Mouse (Mus musculus): ENCODE results near the gene Naxd. TPM values are rescaled to one million over a fixed set of nuclear protein-coding genes. Genes with fewer than 3 reads are reported as not detected.
"Not testable (repeated sequence)": the region's sequence is repeated elsewhere in the genome, so short reads cannot be mapped to it uniquely, and the experiment has no call there.

The Naxd gene
- total RNA-seq, 2 experiments from 2014 or later, result 25.4 to 26.0 TPM

DNA sequence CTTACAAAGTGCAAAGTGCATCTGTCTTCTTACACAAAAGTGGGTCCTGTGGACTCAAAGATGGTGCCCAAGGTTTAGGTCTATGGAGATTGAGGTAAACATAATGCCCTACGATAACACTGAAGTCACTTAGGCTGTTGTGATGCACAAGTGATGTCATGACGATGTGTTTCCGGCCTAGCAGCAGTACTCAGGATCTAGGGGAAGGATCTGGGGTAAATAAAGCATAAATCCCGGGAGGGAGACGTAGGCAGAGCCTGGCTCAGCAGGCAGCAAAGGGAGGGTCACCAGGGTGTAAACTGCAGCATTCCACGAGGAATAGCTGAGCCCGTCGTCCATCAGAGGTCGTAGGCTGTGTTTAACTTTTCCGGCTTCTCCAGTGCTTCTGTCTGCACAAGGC, 11.6 kb downstream of the Naxd start:
- no peak for DNase-seq (ENCODE audit: low spot score)

DNA sequence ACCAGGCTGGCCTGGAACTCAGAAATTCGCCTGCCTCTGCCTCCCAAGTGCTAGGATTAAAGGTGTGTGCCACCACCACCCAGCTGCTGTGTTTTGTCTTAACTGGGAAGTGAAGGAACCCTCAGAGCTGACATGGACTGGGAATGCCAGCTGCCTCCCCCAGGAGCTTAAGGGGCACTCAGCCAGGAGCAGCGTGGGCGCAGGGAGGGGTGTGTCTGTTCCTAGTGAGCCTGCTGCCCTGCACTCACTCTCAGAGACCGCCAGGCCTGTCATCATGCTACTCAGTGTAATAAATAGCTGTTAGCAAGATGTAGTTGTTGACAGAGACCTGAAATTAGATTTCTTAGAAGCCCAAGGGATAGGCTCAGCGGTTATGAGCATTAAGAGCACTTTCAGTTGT, 13.7 kb downstream of the Naxd start:
- no peak for DNase-seq (ENCODE audit: low spot score)

DNA sequence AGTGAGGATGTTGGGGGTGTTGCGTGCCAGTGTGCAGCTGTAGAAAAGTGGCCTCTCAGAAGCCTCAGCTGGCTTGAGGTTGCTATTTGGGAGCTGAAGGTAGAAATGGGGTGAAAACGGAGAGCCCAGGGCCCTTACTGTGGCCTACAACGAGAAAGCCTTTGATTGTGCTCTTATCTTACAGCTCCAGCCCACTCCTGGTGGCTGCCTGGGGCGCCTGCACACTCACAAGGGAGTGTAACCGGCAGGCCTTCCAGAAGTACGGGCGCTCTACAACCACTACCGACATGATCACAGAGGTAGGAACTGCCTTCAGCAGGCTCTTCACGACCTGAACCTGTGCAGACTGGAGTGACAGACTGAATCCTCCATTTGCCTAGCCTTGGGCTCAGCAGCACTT, 15.4 kb downstream of the Naxd start:
- no peak for DNase-seq (ENCODE audit: low spot score)

DNA sequence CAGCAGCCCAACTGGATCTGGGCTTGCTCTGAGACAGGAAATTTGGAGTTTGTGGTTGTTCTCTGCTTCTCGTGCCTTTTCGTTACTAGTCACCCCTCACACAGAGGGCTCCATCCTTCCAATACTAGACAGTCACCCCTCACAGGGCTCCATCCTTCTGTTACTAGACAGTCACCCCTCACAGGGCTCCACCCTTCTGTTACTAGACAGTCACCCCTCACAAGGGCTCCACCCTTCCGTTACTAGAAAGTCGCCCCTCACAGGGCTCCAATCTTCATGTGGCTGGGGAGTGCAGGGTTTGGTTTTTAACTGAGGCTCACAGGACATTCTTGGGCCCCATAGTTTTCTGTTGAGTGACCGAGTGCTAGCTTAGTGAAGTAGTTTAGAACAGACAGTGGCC, 15.9 kb downstream of the Naxd start:
- no peak for DNase-seq (ENCODE audit: low spot score)

DNA sequence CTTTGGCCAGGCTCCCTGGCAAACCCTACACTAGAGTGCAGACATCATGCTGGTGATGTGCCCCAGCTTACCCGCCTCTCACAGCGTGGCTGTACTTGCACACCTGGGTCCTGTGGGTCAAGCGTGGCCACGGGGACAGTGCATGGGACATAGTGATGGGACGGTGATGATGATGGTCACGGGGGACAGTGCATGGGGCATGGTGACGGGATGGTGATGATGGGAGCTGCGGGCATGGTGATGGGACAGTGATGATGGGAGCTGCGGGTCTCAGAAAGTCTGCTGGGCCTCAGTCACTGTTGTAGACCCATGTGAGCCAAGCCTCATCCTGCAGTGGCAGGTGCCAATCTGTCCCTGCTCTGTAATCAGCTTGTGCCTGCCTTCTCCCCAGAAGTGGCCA, 19.0 kb downstream of the Naxd start:
- DNase-seq (ENCODE audit: low spot score), result no peak

DNA sequence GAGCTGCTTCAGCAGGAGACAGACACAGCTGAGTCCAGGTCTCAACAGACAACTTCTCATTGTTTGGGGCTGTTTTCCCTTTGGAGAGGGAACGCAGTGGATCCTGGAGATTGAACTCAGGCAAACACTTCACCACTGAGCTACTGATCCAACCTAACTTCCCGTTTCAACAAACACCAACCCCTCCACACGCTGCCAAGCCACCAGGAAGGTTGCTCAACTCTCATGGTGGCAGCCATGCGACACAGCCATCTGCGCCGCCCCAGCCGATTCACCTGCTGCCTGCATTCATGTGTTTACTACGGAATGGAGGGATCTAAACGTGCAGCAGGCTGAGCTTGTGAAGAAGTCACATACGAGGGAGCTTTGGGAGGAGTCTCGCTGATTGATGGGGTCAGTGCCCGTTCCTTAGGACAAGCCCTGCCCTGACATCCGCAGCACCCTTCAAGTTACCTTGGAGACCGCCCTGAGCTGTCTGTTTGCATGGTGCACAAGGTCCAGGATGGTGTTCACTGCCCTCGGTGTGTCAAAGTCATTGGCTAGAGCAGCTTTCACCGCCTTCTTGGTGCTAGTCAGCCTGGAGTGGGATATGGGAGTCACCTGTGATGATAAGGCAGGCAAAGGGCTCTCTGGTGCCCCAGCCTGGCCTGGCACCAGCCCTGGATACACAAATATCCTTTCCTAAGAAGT, 20.2 kb downstream of the Naxd start:
- DNase-seq (ENCODE audit: low spot score), result no peak

DNA sequence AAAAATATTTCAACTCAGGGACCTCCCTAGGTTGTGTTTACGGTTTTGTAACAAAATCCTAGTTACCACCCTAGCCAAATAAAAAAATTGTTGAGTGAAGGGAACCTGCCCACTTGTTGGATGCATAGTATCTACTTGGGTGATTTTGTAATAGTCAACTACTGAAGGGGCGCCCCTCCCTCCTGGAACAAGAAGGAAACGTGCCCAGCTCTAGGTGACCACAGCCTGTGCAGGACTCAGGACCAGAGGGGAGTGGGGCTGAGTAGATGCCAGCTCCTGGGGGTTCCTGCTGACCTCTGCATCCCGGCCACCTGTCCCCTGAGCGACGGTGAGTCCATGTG, 20.7 kb downstream of the Naxd start:
- DNase-seq (ENCODE audit: low spot score), result no peak

DNA sequence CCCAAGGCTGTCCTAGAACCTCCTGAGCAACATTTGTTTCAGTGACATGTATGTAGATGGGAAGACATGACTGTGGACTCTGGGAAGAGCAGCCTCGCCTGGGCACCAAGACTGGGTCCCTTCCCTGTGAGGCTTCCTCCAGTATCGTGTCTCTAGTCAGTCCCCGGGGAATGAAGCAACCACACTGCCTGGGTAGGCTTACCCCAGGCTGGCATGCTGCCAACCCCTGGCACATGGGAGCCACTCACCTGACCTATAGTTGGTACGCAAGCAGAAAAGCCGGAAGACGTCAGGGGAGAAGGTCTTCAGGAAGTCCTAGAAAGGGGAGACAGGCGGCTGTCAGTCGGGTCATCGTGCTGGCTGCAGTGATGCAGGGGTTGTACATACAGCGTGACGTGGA, 21.4 kb downstream of the Naxd start:
- no peak for DNase-seq (ENCODE audit: low spot score)

DNA sequence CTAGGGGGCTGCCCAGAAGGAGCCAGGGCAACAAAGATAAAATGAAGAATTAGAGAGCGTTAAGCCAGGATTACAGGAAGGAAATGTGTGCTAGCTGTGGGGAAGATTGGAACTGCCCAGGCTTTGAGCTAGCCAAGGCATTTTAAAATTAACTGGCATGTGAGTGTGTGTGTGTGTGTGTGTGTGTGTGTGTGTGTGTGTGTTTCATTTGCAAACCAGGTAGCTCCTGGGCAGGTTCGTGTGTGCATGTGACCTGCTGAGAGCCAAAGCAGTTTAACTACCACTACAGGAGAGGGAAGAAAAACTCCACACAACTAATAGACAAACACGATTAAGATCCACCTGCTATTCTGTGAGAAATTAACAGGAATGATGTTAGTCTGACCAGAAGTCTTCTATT, 26.0 kb downstream of the Naxd start:
- DNase-seq (ENCODE audit: low spot score), result no peak

DNA sequence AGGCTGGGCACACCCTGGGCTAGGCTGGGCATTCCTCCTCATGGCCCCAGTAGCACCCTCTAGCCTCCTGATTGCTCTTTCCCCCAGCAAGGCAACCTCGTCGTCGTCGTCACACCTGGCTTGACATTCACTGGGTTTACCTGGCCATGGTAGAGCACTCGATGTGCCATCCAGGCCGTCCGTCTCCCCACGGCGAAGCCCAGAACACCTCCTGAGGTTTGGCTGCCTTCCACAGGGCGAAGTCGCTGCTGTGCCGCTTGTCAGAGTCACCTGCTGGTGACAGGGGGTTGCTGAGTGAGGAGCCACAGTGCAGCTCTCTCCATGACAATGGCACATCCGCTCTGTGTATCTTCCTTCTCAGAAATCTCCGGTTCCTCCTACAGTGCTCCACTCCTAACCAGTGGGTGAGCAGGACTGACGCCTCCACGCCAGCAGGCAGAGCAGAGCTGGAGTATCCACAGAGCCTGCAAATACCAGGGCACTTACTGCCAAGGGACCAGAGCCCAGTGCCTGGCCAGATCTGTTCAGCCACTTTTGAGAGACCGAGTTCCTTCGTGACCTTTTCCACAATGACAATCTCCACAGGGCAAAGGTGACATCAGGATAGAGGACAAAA, 33.0 kb downstream of the Naxd start:
- no peak for DNase-seq (ENCODE audit: low spot score)

DNA sequence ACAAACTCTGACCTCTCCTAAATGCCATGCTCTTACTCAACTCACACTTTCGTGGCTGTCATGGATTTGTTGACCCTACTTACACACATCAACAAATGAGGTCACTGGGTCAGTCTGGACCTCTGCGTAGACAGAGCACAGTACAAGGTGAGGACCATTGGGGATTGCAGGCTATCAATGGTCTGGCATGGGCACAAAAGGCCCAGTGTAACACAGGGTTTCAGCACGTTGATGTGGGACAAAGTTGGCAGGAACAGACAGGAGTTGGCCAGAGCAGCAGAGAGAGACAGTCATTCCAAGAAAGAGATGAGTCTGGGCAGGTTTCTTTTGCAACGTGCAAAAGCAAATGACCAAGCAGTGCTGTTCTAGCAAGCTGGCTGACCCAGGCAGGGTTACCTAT, 33.5 kb downstream of the Naxd start:
- no peak for DNase-seq (ENCODE audit: low spot score)

DNA sequence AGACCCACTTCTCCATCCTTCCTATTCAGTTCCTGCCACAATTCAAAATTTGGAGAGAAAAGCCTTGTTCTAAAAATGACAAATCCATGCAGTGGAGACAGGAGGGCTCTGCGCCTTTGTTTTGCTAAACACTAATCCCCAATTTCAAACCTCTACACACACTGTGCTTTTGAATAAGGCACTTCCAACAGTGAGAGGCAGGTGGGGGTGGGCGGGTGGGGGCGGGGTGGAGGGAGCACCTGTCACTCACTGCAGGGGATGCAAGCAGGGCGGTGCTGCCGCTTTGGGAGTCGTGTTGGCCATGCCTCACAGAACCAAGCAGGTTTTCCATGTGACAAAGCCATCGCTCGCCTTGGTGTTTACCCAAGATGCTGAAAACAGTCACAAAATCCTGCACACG, 37.2 kb downstream of the Naxd start:
- DNase-seq (ENCODE audit: low spot score), result no peak

DNA sequence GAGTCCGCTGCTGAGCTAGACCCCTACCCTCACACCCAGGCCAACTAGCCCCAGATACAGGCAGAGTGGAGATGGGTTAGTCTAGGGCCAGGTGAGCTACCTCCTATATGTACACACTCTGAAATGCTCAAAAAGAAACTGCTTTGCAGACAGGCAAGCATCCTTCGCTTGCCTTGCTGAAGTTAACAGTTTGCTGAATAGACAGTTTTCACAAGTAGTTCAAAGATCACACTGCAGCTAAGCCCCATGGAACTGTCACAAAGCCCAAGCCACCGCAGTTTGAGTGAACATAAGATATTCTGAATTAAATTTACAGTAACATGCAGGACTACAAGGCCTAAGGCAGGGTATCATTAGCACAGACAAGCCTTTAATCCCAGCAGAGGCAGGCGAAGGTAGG, 41.7 kb downstream of the Naxd start:
- DNase-seq (ENCODE audit: low spot score), result no peak

DNA sequence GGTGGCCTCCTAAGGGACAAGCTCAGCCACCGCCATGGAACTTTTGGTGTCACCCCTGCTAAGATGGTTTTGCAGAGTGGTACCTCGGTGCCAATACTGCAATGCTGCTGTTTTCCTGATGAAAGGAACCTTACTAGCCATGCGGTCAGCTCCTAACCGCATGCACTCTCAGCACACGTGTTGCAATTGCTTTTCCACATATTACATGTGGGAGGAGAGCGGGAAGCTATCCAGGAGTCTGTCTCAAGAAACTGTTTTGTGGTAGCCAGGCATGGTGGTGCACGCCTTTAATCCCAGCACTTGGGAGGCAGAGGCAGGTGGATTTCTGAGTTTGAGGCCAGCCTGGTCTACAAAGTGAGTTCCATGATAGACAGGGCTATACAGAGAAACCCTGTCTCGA, 42.9 kb downstream of the Naxd start:
- no peak for DNase-seq (ENCODE audit: low spot score)

DNA sequence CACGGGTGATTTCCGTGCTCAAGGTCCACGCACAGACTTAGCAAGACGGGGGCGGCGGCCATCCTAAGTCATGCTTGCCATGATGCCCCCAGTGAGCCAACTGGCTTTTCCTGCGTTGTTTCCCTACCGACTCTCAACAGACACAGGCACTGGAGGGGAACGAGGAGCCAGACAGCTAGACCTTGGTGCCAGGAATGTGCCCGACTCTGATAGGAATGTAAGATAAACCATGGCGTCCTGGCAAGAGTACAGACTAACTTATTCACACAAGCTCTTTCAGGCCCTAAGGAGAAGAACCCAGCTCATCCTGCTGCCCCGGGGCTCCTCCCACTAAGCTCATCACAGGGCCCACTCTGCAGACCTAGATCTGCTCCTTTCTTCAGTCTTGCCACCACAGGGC, 44.7 kb downstream of the Naxd start:
- no peak for DNase-seq (ENCODE audit: low spot score)

DNA sequence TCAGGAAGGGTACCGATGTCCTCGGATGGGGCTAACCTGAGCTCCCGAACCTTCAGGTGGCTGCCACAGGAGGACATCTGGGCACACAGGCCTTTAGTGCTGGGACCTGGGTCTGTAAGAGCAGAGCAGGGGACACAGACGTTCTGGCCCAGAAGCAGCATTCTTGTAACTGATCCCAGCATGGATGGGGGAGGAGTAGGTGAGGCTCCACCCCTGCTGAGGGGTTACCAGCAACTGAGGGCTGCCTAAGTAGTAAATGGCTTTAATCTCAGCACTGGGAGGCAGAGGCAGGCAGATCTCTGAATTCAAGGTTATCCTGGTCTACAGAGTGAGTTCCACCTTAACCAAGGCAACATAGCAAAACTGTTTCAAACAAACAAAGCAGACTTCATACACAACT, 45.6 kb downstream of the Naxd start:
- no peak for DNase-seq (ENCODE audit: low spot score)

DNA sequence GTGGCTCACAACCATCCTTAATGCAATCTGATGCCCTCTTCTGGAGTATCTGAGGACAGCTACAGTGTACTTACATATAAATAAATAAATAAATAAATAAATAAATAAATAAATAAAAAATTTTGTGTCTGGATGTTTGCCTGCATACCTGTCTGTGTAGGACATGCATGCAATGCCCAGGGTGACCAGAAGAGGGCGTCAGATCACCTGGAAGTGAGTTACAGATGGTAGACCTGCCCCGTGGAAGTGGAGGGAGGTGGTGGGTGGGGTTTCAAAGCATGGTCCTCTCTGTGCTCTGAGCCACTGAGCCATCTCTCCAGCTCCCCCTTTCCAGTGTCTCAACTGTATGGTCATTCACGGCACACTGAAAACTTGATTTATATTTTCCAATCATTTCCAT, 47.1 kb downstream of the Naxd start:
- peak; percentile 60 for DNase-seq (ENCODE audit: low spot score)

DNA sequence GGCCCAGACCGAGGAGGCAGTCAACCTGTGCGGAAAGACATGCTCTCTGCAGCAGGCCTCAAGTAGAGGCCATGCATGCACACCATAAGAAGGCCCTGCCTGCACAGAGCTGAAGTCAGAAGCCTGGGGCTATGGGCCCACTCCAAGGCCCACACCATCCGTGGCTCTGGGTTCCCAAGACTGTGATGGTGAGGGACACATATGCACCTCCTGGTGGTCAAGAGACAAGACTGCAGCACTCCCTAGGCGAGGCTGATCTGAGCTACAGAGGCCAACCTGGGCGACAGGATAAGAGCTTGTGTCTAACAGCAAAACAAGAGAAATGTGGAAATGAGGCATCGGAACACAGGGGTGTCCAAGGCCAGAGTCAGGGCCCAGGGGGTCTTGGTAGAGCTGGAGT, 49.8 kb downstream of the Naxd start:
- DNase-seq (ENCODE audit: low spot score), result no peak

DNA sequence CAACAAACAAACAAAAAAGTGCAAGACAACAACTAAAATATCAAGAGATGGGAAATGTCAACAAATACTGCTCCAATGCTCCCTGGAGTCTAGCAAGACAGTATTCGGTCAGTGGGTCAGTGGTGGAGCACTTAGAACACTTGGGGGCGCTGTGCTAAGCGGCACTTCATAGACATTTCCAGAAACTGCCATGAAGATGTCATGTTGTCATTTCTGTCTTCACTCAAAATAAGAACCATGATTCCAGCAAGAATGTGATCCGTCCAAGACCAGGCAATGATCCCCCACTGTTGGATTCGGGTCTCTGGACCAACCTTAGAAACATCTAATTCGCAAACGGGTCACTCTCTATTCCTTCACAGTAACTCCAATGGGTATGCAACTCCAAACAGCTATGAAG, 52.4 kb downstream of the Naxd start:
- peak; percentile 36 for DNase-seq (ENCODE audit: low spot score)

DNA sequence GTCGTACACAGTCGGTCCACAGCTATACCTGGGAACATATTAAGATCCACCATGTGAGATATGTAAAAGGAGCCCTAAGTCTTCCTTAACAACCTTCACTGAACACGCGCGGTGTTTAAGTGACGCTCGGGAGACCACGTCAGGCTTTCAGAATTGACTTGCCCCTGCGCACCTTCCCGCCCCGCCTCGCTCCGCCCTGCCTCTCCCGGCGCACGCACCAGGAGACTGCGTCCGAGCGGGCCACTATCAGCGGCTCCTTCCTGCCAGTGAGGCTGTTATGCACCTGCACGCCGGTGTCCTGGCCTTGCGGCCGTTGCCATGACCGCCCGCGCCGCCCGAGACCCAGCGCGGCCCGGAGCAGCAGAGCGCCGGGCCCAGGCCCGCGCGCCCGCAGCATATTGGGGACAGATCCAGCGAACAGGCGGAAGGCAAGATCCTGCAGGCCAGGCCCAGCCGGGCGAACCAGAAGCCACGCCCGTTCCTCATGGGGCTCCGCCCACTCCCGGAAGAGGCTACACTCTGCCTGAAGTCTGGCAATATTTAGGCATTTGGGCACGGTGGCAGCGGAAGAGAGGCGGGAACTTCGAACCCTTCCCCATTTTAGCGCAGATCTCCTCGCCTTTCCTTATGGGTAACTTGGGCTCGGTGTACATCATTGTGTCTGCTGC, 53.1 kb downstream of the Naxd start, which contains the start of gene Cars2:
Gene Cars2 (minus strand): TSS at position 503 of the 668 bp plus-strand sequence.
- DNase-seq (ENCODE audit: low spot score), result peak; percentile 94

DNA sequence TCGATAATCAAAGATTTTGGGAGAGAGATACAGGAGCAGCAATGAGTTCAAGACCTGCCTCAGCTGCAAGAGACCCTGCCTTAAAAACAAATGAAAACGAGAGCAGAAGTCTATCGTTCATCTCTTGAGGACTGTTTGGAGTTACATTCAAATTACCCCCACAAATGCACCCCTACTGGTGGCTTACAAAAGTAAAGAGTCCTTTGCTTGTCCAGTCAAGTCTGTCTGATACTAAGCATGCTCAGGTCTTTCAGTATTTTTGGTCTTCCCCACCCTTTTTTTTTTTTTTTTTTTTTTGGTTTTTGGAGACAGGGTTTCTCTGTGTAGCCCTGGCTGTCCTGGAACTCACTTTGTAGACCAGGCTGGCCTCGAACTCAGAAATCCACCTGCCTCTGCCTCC, 54.2 kb downstream of the Naxd start:
- DNase-seq (ENCODE audit: low spot score), result not testable (repeated sequence)

DNA sequence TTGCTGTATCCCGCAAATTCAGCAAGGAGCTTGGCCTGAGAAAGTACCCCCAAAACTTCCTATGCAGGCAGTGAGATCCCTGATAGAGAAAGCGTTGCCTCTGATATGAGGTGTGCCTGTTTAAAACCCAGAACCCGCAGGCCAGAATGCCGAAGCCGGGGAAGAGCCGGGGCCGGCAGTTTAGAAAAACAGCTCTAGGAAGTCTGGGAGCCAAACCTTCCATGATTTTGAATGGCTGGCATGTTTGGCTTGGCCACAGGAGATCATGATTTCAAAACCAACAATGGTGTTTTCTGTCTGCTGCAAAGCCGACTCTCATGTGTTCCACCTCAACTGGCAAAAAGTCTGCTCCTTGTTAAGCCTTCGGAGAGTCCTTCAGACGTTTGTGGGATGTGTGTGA, 55.1 kb downstream of the Naxd start:
- DNase-seq (ENCODE audit: low spot score), result no peak

Measured in gastrocnemius, adult 18-20 months (tissue).